Mouse (Mus musculus) spleen, adult 2 months (tissue): ENCODE results near the gene Cntln. TPM values are rescaled to one million over a fixed set of nuclear protein-coding genes. Genes with fewer than 3 reads are reported as not detected.

Experiments used
- DNase-seq, 2 experiments: peaks; one replicate each; pipeline versions ENCODE4 v3.0.0 to v3.0.0-alpha.2; 2012 to 2021; ENCODE audit warnings: low spot score in 2 of 2, low read depth in 1 of 2
- H3K27ac ChIP-seq: fragments of 200-500 bp; 2 replicates; pipeline ENCODE4 v1.5.1; 2012; ENCODE audit warnings: low read length, inconsistent platforms; ENCODE audit not compliant: insufficient read depth
- H3K27me3 ChIP-seq: fragments of 200-500 bp; 2 replicates; pipeline ENCODE4 v1.6.1; 2012; ENCODE audit warnings: mild to moderate bottlenecking, moderate library complexity, low read length, inconsistent platforms; ENCODE audit not compliant: control insufficient read depth, insufficient read depth
- H3K36me3 ChIP-seq: fragments of 200-500 bp; 2 replicates; pipeline ENCODE4 v1.6.1; 2012; ENCODE audit warnings: mild to moderate bottlenecking, low read length, inconsistent platforms; ENCODE audit not compliant: control insufficient read depth, insufficient read depth
- H3K4me1 ChIP-seq: fragments of 200-500 bp; 2 replicates; pipeline ENCODE4 v1.6.1; 2011; ENCODE audit warnings: inconsistent platforms; ENCODE audit not compliant: control insufficient read depth, insufficient read depth, insufficient read length
- H3K4me3 ChIP-seq: fragments of 200-500 bp; 2 replicates; pipeline ENCODE4 v1.5.1; 2011; ENCODE audit warnings: mild to moderate bottlenecking, inconsistent platforms; ENCODE audit not compliant: insufficient read depth, insufficient read length; ENCODE audit errors: extremely low read depth
- CTCF ChIP-seq: fragments of 200-500 bp; IDR thresholded peaks from 2 replicates; pipeline ENCODE4 v1.5.1; 2011; ENCODE audit warnings: mild to moderate bottlenecking, inconsistent platforms; ENCODE audit not compliant: insufficient read depth, insufficient read length, insufficient replicate concordance; ENCODE audit errors: extremely low read depth
- POLR2A ChIP-seq: fragments of 200-500 bp; IDR thresholded peaks from 2 replicates; pipeline ENCODE4 v1.6.1; 2011; ENCODE audit warnings: low read depth, low read length, inconsistent platforms
- WGBS: fragments of 180-500 bp; shearing (Covaris S2); methylation state at CpG from one replicate; pipeline ENCODE4 v1.1.7; 2018; 5-methylcytosine and 5-hydroxymethylcytosine counted together
- polyA plus RNA-seq: library from polyadenylated mRNA; depleted of rRNA; stranded (reverse); fragments of >200 nt; gene quantifications from 2 replicates; pipeline ENCODE4 v1.2.3, GENCODE M21; 2012

Gene Cntln
- polyA plus RNA-seq, 1 experiment: 0.60 TPM

DNA sequence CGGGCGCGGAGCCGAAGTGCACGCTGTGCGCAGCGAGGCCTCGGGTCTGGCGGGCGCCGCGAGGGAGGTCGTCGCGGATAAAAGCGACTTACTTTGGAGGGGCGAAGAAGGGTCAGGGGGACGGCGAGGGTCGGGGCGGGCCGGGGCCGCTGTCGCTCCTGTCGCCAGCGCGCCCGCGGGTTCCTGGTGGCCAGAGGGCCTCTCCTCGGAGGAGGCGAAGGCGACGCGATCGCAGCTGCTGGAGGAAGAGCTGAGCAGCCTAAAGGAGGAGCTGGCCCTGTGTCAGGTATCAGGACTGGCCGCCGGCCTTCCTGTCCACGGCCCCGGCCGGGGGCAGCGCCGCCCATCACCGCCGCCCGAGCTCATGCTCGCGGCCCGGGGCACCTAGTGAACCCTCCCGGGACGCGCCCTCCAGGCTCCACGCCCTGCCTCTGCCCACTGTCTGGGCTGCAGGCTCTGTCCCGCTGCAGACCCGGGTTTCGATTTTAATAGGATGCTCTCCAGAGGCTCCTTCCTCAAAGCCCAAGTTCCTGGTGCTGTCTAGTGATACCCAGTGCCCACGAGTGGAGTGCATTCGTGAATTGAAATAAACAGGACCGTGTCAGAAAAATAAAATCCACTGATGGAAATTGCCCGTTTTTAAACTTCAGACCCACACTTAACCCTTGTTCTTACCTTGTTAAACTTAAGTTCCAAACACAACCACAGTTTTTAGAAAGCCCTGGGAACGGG is 596 bp downstream of the Cntln start:
- Histone ChIP-seq H3K27ac (peak overlapping the region; percentile 10; the same call in 1 of the 2 replicates), H3K36me3 (no peaks in the 10 kb centered on the region), H3K4me3 (peak overlapping the region; percentile 72), H3K27me3 (no peaks in the 10 kb centered on the region), H3K4me1 (no peaks in the 10 kb centered on the region; the same call in 1 of the 2 replicates)
- DNase-seq: peak in 1 of 2 experiments; percentile 20
- TF ChIP-seq POLR2A (no peak), CTCF (no peak)
- 2% methylated on average over 58 of the region's 60 CpGs for WGBS

DNA sequence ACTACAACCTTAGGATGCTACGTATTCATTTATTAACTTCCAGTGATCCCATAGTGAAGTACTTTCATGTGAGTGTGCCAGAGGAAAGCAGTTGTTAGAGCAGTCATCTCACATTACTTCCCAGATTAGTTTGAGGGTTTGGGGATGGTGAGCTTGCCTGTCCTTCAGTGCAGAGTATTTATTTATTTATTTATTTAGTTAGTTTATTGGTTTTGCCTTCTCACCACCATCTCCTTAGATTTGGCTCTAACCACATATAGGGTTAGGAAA is 1.1 kb downstream of the Cntln start:
- Histone ChIP-seq H3K27ac (no peak overlapping the region), H3K4me3 (no peak overlapping the region), H3K36me3 (no peaks in the 10 kb centered on the region), H3K4me1 (no peaks in the 10 kb centered on the region; the same call in 1 of the 2 replicates), H3K27me3 (no peaks in the 10 kb centered on the region)
- 64% methylated on average over 1 of the region's 1 CpGs for WGBS
- TF ChIP-seq CTCF (no peak), POLR2A (no peak)
- no peak for DNase-seq

DNA sequence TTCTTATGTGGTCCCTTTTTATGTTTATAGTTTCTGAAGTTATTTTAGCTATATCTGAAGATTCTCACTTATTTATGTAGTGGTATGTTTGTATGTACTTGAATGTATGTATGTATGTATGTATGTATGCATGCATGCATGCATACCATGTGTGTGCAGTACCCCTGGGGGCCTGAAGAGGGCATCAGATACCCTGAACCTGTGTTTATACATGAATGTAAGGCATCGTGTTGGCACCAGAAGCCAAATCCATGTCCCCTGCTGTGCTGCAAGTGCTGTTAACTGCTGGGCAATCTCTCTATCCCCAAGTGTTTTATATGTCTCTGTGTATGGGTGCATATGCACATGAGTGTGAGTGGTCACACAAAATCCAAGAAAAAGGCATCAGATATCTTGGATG is 34.3 kb downstream of the Cntln start:
- Histone ChIP-seq H3K27ac (no peak overlapping the region), H3K27me3 (no peaks in the 10 kb centered on the region), H3K4me1 (no peaks in the 10 kb centered on the region), H3K36me3 (no peaks in the 10 kb centered on the region), H3K4me3 (no peak overlapping the region)
- 94% methylated on average over 1 of the region's 1 CpGs for WGBS
- DNase-seq: no peak
- TF ChIP-seq POLR2A: no peak
- TF ChIP-seq CTCF: no peak

DNA sequence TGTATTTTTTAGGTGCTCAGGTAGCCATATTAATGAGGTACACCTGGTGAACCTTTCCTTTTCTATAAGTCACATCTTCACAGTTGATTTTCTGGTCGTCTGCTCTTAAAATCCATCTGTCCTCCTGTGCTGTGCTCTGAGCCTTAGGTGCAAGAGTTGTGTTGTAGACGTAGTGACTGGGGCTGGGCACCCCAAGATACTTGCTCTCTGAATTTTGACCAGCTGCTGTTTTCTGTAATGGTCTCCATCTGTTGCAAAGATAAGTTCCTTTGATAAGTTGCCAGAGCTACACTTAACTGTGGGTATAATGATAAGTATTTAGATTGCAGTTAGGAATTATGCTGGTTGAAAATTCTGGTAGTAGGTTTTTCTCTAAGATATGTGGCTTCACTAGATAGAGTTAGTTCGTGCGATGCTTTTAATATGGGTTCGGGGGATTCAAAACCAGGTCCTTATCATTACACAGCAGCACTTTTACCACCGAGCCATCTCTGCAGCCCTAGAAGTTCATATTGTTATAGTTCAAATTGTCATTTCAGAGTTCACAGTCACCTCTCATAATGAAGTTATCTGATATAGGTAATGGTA is 50.3 kb downstream of the Cntln start:
- no peaks in the 10 kb centered on the region for H3K27me3 ChIP-seq
- TF ChIP-seq CTCF (no peak), POLR2A (no peak)
- no peaks in the 10 kb centered on the region for H3K4me1 ChIP-seq
- H3K4me3 ChIP-seq: no peak overlapping the region
- no peak overlapping the region for H3K27ac ChIP-seq
- H3K36me3 ChIP-seq: no peaks in the 10 kb centered on the region
- WGBS: 88% methylated on average over 6 of the region's 6 CpGs
- DNase-seq: no peak

DNA sequence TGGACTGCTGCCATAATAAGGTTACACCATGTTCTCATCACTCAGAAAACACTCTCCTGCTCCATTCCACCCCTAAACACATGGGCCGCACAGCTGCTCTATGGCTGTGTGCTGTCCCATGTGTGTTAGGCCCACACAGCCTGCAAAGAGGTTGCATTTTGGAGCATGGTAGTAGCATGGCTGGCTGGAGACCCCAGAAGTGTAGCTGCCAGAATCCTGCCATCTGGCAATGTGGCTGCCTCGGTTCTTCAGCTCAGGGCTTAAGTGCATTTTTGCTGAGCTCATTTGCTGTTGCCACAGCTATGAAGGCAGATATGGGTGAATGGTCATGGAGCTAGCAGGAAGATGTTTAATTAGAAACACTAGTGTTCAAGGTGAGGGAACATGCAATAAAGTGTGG is 58.0 kb downstream of the Cntln start:
- H3K27ac ChIP-seq: no peak overlapping the region
- TF ChIP-seq CTCF (no peak), POLR2A (no peak)
- H3K27me3 ChIP-seq: no peaks in the 10 kb centered on the region
- H3K36me3 ChIP-seq: no peaks in the 10 kb centered on the region
- no peak overlapping the region for H3K4me3 ChIP-seq
- DNase-seq: no peak
- 75% methylated on average over 2 of the region's 2 CpGs for WGBS
- no peaks in the 10 kb centered on the region for H3K4me1 ChIP-seq

DNA sequence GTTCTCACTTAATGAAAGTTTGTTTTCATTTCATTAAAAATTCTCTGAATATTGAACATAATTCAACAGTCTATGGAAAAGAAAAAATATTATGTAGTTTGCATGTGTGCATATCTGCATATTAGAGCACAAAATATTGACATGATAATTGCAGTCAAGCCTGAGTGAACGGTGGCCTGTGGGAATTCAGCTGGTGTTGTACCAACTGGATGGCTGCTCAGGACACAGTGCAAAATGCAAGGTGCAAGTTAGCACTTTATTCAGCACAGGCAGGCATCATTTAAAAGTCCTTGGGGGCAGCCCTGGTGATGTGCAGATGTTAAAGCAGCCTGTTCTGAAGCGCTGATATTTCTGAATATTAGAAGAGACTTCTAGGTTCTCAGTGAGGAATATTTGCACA is 58.5 kb downstream of the Cntln start:
- no peaks in the 10 kb centered on the region for H3K36me3 ChIP-seq
- WGBS: 91% methylated on average over 2 of the region's 2 CpGs

DNA sequence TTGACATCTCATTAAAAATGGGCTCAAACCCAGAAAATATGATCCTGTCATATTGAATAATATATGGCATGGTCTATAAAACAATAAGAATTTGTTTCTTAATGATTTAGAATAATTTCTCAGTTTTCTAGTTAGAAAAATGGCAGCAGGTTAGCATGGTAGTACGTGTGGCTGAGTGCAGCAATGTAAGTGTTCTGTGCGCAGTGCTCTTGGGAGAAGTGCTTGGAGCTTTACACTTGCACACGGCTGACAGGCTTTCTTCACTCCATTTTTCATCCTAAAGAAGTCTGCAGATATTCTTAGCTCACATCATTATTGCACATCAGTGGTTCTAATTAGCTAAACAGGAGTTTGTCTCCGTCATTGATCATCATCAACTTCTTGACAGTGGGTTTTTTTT is 60.0 kb downstream of the Cntln start:
- TF ChIP-seq POLR2A: no peak
- TF ChIP-seq CTCF: no peak
- H3K36me3 ChIP-seq: no peaks in the 10 kb centered on the region
- H3K27me3 ChIP-seq: no peaks in the 10 kb centered on the region
- H3K4me1 ChIP-seq: no peaks in the 10 kb centered on the region
- H3K27ac ChIP-seq: no peak overlapping the region
- 94% methylated on average over 4 of the region's 4 CpGs for WGBS
- DNase-seq: no peak
- H3K4me3 ChIP-seq: no peak overlapping the region

More for the DNA sequence above, 58.5 kb downstream of the Cntln start:
- TF ChIP-seq POLR2A (no peak), CTCF (no peak)
- Histone ChIP-seq H3K4me1 (no peaks in the 10 kb centered on the region), H3K27me3 (no peaks in the 10 kb centered on the region), H3K4me3 (no peak overlapping the region), H3K27ac (no peak overlapping the region)
- DNase-seq: no peak
